8 mouse cellular contexts compared by ENCODE assay signal in genomic region chr7:89632342-89633251, GRCm38 (mm10). TPM values are rescaled to one million over a fixed set of nuclear protein-coding genes. Genes with fewer than 3 reads are reported as not detected.
DNase-seq lines count a peak whose midpoint lies in the region; ATAC-seq and TF ChIP-seq lines count a peak whose summit lies in the region.

Me3 (plus strand) TSS chr7:89632392.

- no peaks in the 10 kb centered on the region for H3K36me3 ChIP-seq in forebrain, postnatal 0 days (ENCODE audit: insufficient read depth)
- H3K36me3 ChIP-seq in liver, embryonic 15.5 days (replicated peaks): no peaks in the 10 kb centered on the region
- H3K36me3 ChIP-seq in neural tube, embryonic 15.5 days: no peaks in the 10 kb centered on the region

- peak within 1 kb of the TSS; percentile 54; the same call in 1 of the 2 replicates for H3K27ac ChIP-seq in forebrain, postnatal 0 days (ENCODE audit: low read depth, low read length)
- no peak within 1 kb of the TSS for H3K27ac ChIP-seq in liver, embryonic 15.5 days (replicated peaks)
- H3K27ac ChIP-seq in neural tube, embryonic 15.5 days (replicated peaks): peak within 1 kb of the TSS; percentile 54

- DNase-seq in NIH3T3 (ENCODE audit: low read depth): peak; percentile 53
- DNase-seq in cerebellum, adult 18-20 months: peak; percentile 87 to 90
- DNase-seq in forebrain, postnatal 0 days: peak; percentile 54
- peak; percentile 76 to 84 for DNase-seq in heart, postnatal 14 days
- DNase-seq in large intestine, adult 2 months (ENCODE audit: low read depth, low spot score): peak; percentile 22

- 4% methylated on average over 48 of the region's 49 CpGs for WGBS in forebrain, postnatal 0 days
- WGBS in large intestine, adult 2 months: 5% methylated on average over 49 of the region's 49 CpGs
- WGBS in liver, embryonic 15.5 days (ENCODE audit: insufficient replicate concordance): 6% methylated on average over 49 of the region's 49 CpGs
- WGBS in neural tube, embryonic 15.5 days: 5% methylated on average over 49 of the region's 49 CpGs

- 0 out of 2 replicates have a peak, but pooled peaks cover 5% of the 10 kb centered on the region for H3K4me1 ChIP-seq in forebrain, postnatal 0 days (ENCODE audit: insufficient read depth)
- H3K4me1 ChIP-seq in liver, embryonic 15.5 days (replicated peaks): 0 out of 2 replicates have a peak, but pooled peaks cover 4% of the 10 kb centered on the region
- H3K4me1 ChIP-seq in neural tube, embryonic 15.5 days: peaks cover 10% of the 10 kb centered on the region; the same call in 1 of the 2 replicates

- peak; percentile 70 for ATAC-seq in forebrain, postnatal 0 days
- ATAC-seq in liver, embryonic 15.5 days (ENCODE audit: insufficient read depth): no peak
- ATAC-seq in neural tube, embryonic 15.5 days (ENCODE audit: low FRiP score): peak; percentile 88
- no peak for ATAC-seq in activated CD4-positive, CD25-positive, alpha-beta regulatory T cell, adult 4 months

- no peaks in the 10 kb centered on the region; the same call in 1 of the 2 replicates for H3K27me3 ChIP-seq in forebrain, postnatal 0 days (ENCODE audit: insufficient read depth, low read length)
- H3K27me3 ChIP-seq in liver, embryonic 15.5 days: peaks cover 9% of the 10 kb centered on the region
- H3K27me3 ChIP-seq in neural tube, embryonic 15.5 days (replicated peaks): no peaks in the 10 kb centered on the region

- H3K9ac ChIP-seq in forebrain, postnatal 0 days: peak within 1 kb of the TSS; percentile 87
- H3K9ac ChIP-seq in liver, embryonic 15.5 days: no peak within 1 kb of the TSS
- H3K9ac ChIP-seq in neural tube, embryonic 15.5 days (replicated peaks): peak within 1 kb of the TSS; percentile 68

- H3K4me3 ChIP-seq in forebrain, postnatal 0 days (ENCODE audit: low read depth, low read length): peak within 1 kb of the TSS; percentile 72
- H3K4me3 ChIP-seq in liver, embryonic 15.5 days (replicated peaks): peak within 1 kb of the TSS; percentile 46
- H3K4me3 ChIP-seq in neural tube, embryonic 15.5 days (replicated peaks): peak within 1 kb of the TSS; percentile 61

- H3K9me3 ChIP-seq in forebrain, postnatal 0 days (ENCODE audit: low read length): no peaks in the 10 kb centered on the region
- H3K9me3 ChIP-seq in liver, embryonic 15.5 days (replicated peaks): no peaks in the 10 kb centered on the region
- H3K9me3 ChIP-seq in neural tube, embryonic 15.5 days (replicated peaks): no peaks in the 10 kb centered on the region

- intact Hi-C loops in heart, postnatal 14 days (cut with DNase I): loop anchor here (5.0 kb wide), 1 partner anchor 115 kb away; no protein-coding TSS in a partner anchor

- no peak for TF ChIP-seq CTCF in forebrain, postnatal 0 days (IDR thresholded peaks at IDR 0.05; ENCODE audit: low read depth)

- H3K4me2 ChIP-seq in forebrain, postnatal 0 days (ENCODE audit: low read depth): peak within 1 kb of the TSS; percentile 100
- peak within 1 kb of the TSS; percentile 68 for H3K4me2 ChIP-seq in liver, embryonic 15.5 days
- peak within 1 kb of the TSS; percentile 93 for H3K4me2 ChIP-seq in neural tube, embryonic 15.5 days

RNA-seq across cellular contexts. Expression of gene Me3, which starts in this region (rescaled TPM):
- total RNA-seq in forebrain, postnatal 0 days (2014; rRNA removed): 11.8 and 15.6 TPM in 2 replicates
- polyA plus RNA-seq in forebrain, postnatal 0 days (2015; fragmentation: Nextera tagmentation; extraction: Ambion mirVana): 14.7 and 15.1 TPM in 2 replicates
- 100 to 1,000 TPM; 115 to 124 TPM for total RNA-seq in heart, postnatal 14 days (2021)
- polyA plus RNA-seq in large intestine, adult 2 months (2012; rRNA removed): 2.7 and 6.3 TPM in 2 replicates
- 0.07 and 0.08 TPM in 2 replicates for polyA plus RNA-seq in liver, embryonic 15.5 days (2015; fragmentation: Nextera tagmentation; extraction: Ambion mirVana)
- 16.8 and 19.1 TPM in 2 replicates for polyA plus RNA-seq in neural tube, embryonic 15.5 days (2015; fragmentation: Nextera tagmentation; extraction: Ambion mirVana)
- polyA plus RNA-seq in activated CD4-positive, CD25-positive, alpha-beta regulatory T cell, adult 4 months (2017; shearing (Covaris generic)): under 1 TPM in 1 of 2 experiments, not detected in 1; 0.28 TPM

Comparison
In these comparisons a context has a peak if more than half of its experiments do, and no peak if none do; other contexts are left out.
1. DNase-seq: peak in every context shown above with its lines; median percentile 88 in cerebellum, adult 18-20 months; 80 in heart, postnatal 14 days; 54 in forebrain, postnatal 0 days; 53 in NIH3T3; 22 in large intestine, adult 2 months.
2. ATAC-seq: peak in forebrain, postnatal 0 days (single experiment) and neural tube, embryonic 15.5 days (single experiment); none in liver, embryonic 15.5 days (single experiment) and activated CD4-positive, CD25-positive, alpha-beta regulatory T cell, adult 4 months (single experiment).
3. Peak in every context shown above with its lines, with median percentiles within 50 percentile points of each other: H3K4me2 ChIP-seq and H3K4me3 ChIP-seq.